Mouse (Mus musculus) brain, adult 10 weeks (tissue): ENCODE measurements around the gene Cpne6. TPM values are rescaled to one million over a fixed set of nuclear protein-coding genes. Genes with fewer than 3 reads are reported as not detected.

Experiments
- polyA plus RNA-seq: library from polyadenylated mRNA; stranded (reverse); fragments of 350-450 nt; fragmentation: Illumina TruSeq; extraction: RNeasy Lipid Tissue Mini Kit (QIAGEN cat#74804); gene quantifications from one replicate; pipeline ENCODE4 v1.2.3, GENCODE M21; 2015; ENCODE audit warnings: low read depth, low replicate concordance

The Cpne6 gene
- polyA plus RNA-seq: 132 TPM

GRCm38 (mm10) chr14:55510125-55510731 is at the start of gene Cpne6:
Cpne6 (plus strand) TSS chr14:55510445.

GRCm38 (mm10) chr14:55478651-55479599 is 31.3 kb upstream of the Cpne6 start, which contains the start of gene Dhrs4:
Dhrs4 (plus strand) TSS chr14:55478758.

DNA sequence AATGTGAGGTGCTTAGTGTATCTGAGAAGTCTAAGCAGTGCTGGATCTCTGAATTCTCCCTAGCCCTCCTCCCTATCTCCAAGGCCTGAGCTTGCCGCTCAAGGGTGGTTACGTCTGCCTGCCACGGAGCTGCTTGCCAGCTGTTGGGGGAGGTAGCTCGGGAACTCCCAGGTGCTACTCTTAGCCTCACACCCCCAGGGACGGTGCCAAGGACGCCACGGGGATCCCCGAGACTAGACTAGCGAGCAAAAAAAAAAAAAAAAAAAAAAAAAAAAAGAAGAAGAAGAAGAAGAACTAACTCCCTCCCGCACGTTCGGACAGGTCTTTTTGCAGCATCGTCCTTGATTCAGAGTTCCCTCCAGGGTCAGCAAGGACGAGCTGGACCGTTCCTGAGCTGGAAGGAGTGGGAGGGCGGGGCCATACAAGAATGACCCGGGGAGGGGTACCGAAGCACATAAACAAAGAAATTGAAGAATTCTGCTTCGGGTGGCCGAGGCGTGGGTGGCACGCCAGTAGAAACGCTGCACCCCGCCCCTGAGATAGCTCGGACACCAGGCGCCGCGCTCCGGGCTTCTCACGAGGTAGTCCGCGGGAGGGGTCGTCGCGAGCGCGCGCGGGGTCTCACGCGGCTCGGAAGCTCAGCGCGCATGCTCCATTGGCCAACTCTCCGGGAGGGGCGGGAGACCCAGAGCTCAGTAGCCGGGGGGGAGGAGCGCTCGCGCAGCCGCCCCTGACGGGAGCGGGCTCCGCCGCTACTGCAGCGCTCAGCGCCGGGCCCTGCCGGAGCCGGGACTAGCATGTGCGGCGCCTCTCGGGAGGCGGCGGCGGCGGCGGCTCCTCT is 19.7 kb upstream of the Cpne6 start, which contains the start of gene Carmil3:
Gene Carmil3 (plus strand): TSS at position 291 of the 841 bp plus-strand sequence.

GRCm38 (mm10) chr14:55524785-55525184 is 14.5 kb downstream of the Cpne6 start, which contains the start of gene Nrl:
Nrl (minus strand) TSS chr14:55524981.

GRCm38 (mm10) chr14:55540067-55540786 is 30.0 kb downstream of the Cpne6 start, which contains the start of gene Pck2:
Pck2 (plus strand) TSS chr14:55540266.

DNA sequence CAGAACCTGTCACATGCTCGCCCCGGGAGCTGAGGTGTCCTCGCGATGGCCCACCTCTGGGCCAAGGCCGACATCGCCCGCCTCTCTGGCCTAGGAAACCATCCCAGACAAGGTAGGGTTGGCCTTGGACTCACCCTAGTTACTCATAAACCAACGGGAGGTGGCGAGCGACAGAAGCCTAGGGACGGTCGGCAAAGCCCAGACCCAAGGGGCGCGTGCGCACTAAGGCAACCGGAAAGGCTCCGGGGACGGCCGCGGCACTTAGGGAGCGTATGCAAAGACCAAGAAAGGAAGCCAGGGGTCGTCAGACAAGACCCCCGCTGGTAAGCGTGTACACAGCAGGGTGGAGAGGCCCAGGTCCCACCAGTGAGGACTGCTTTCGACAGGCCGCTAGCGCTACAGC is 49.6 kb downstream of the Cpne6 start, which contains the start of gene Dcaf11:
Gene Dcaf11 (plus strand): TSS at position 208 of the 403 bp plus-strand sequence.

GRCm38 (mm10) chr14:55560202-55561073 is 50.2 kb downstream of the Cpne6 start, which contains the start of gene A730061H03Rik:
A730061H03Rik (minus strand) TSS chr14:55560406.

Other genes with a start within 250 kb of the Cpne6 start
- gene Dhrs4, start 31.7 kb upstream of the Cpne6 start, polyA plus RNA-seq: 22.7 TPM
- 27.2 TPM for gene Carmil3, start 19.8 kb upstream of the Cpne6 start, polyA plus RNA-seq
- 0.31 TPM for gene Nrl, start 14.5 kb downstream of the Cpne6 start, polyA plus RNA-seq
- 19.9 TPM for gene Pck2, start 29.8 kb downstream of the Cpne6 start, polyA plus RNA-seq
- 92.2 TPM for gene Dcaf11, start 49.6 kb downstream of the Cpne6 start, polyA plus RNA-seq
- not detected for gene A730061H03Rik, start 50.0 kb downstream of the Cpne6 start, polyA plus RNA-seq
- not detected for gene Fitm1, start 65.2 kb downstream of the Cpne6 start, polyA plus RNA-seq
- 73.4 TPM for gene Psme1, start 67.7 kb downstream of the Cpne6 start, polyA plus RNA-seq
- gene Emc9, start 74.9 kb downstream of the Cpne6 start, polyA plus RNA-seq: 54.3 TPM
- 78.9 TPM for gene Psme2, start 80.7 kb downstream of the Cpne6 start, polyA plus RNA-seq
- gene Rnf31, start 81.3 kb downstream of the Cpne6 start, polyA plus RNA-seq: 18.8 TPM
- 14.3 TPM for gene Irf9, start 93.1 kb downstream of the Cpne6 start, polyA plus RNA-seq
- gene Rec8, start 107.6 kb downstream of the Cpne6 start, polyA plus RNA-seq: 6.2 TPM
- gene Ipo4, start 125.5 kb downstream of the Cpne6 start, polyA plus RNA-seq: 62.3 TPM
- gene Gm49378, start 127.5 kb downstream of the Cpne6 start, polyA plus RNA-seq: 1.6 TPM
- 32.2 TPM for gene Tm9sf1, start 133.4 kb downstream of the Cpne6 start, polyA plus RNA-seq
- not detected for gene Tssk4, start 139.7 kb downstream of the Cpne6 start, polyA plus RNA-seq
- gene Mdp1, start 150.1 kb downstream of the Cpne6 start, polyA plus RNA-seq: 61.1 TPM
- gene Gmpr2, start 161.5 kb downstream of the Cpne6 start, polyA plus RNA-seq: 36.9 TPM
- 255 TPM for gene Nedd8, start 161.7 kb downstream of the Cpne6 start, polyA plus RNA-seq
- 16.0 TPM for gene Tinf2, start 171.4 kb downstream of the Cpne6 start, polyA plus RNA-seq
- not detected for gene Tgm1, start 203.5 kb downstream of the Cpne6 start, polyA plus RNA-seq
- gene Rabggta, start 211.8 kb downstream of the Cpne6 start, polyA plus RNA-seq: 47.6 TPM
- gene Dhrs1, start 235.2 kb downstream of the Cpne6 start, polyA plus RNA-seq: 122 TPM
- gene Nop9, start 235.2 kb downstream of the Cpne6 start, polyA plus RNA-seq: 6.9 TPM
- gene Cideb, start 248.0 kb downstream of the Cpne6 start, polyA plus RNA-seq: 9.8 TPM